30 mouse cellular contexts compared by ENCODE assay signal in genomic region chr2:44490230-44490629, GRCm38 (mm10).
"Had no signal": no experiment of that assay in that cellular context is flagged by ENCODE, and none has a peak within 500 bp of the region (broad histone marks: within the 10 kb centered on the region; RNA-seq: fewer than 3 reads in every experiment).

No protein-coding gene starts in this region.

- DNase-seq: left cerebral cortex, postnatal 4 days; liver; liver, embryonic 13.5 days; liver, postnatal 0 days; lung, adult 18-20 months; lung, adult 2 months; lung, embryonic 14.5 days; lung, postnatal 10 days; lung, postnatal 14 days; lung, postnatal 36 days; lung, postnatal 4 days; midbrain, embryonic 14.5 days had no signal

- H3K27ac ChIP-seq: limb, embryonic 10.5 days; limb, embryonic 12.5 days; limb, embryonic 13.5 days; limb, embryonic 15.5 days; liver, embryonic 12.5 days; liver, embryonic 13.5 days; liver, embryonic 14.5 days; liver, embryonic 15.5 days; lung, embryonic 15.5 days; macrophage; midbrain, embryonic 10.5 days; midbrain, embryonic 12.5 days; midbrain, embryonic 13.5 days; neural tube, embryonic 12.5 days had no signal

- ATAC-seq: liver, embryonic 12.5 days; liver, postnatal 0 days; lung, postnatal 0 days; midbrain, embryonic 13.5 days; midbrain, embryonic 16.5 days had no signal

- H3K9me3 ChIP-seq: limb, embryonic 10.5 days; limb, embryonic 12.5 days; limb, embryonic 13.5 days; limb, embryonic 15.5 days; liver, embryonic 12.5 days; liver, embryonic 13.5 days; liver, embryonic 15.5 days; lung, embryonic 15.5 days; midbrain, embryonic 10.5 days; midbrain, embryonic 13.5 days had no signal

- H3K4me1 ChIP-seq: limb, embryonic 10.5 days; limb, embryonic 12.5 days; limb, embryonic 13.5 days; limb, embryonic 15.5 days; liver, embryonic 12.5 days; liver, embryonic 13.5 days; liver, embryonic 15.5 days; lung, embryonic 15.5 days; midbrain, embryonic 10.5 days; midbrain, embryonic 12.5 days; midbrain, embryonic 13.5 days; neural tube, embryonic 12.5 days had no signal

- H3K4me2 ChIP-seq: limb, embryonic 12.5 days; limb, embryonic 13.5 days; limb, embryonic 15.5 days; liver, embryonic 11.5 days; liver, embryonic 12.5 days; liver, embryonic 13.5 days; liver, embryonic 15.5 days; lung, embryonic 14.5 days; lung, embryonic 15.5 days; midbrain, embryonic 12.5 days; midbrain, embryonic 13.5 days; neural tube, embryonic 12.5 days had no signal

- H3K27me3 ChIP-seq: limb, embryonic 12.5 days; limb, embryonic 13.5 days; limb, embryonic 15.5 days; liver, embryonic 12.5 days; liver, embryonic 13.5 days; liver, embryonic 15.5 days; lung, embryonic 15.5 days; megakaryocyte, embryonic 14.5 days; midbrain, embryonic 12.5 days; midbrain, embryonic 13.5 days; neural tube, embryonic 12.5 days had no signal

- H3K4me3 ChIP-seq: limb, embryonic 10.5 days; limb, embryonic 12.5 days; limb, embryonic 13.5 days; limb, embryonic 15.5 days; liver, embryonic 12.5 days; liver, embryonic 13.5 days; liver, embryonic 15.5 days; lung, embryonic 15.5 days; megakaryocyte, embryonic 14.5 days; midbrain, embryonic 10.5 days; midbrain, embryonic 12.5 days; midbrain, embryonic 13.5 days; myocyte; neural tube, embryonic 12.5 days had no signal

- H3K36me3 ChIP-seq: limb, embryonic 10.5 days; limb, embryonic 12.5 days; limb, embryonic 13.5 days; limb, embryonic 15.5 days; liver, embryonic 12.5 days; liver, embryonic 13.5 days; liver, embryonic 15.5 days; lung, embryonic 15.5 days; midbrain, embryonic 10.5 days; midbrain, embryonic 12.5 days; midbrain, embryonic 13.5 days; neural tube, embryonic 12.5 days had no signal

- H3K9ac ChIP-seq: limb, embryonic 12.5 days; limb, embryonic 13.5 days; limb, embryonic 15.5 days; liver, embryonic 12.5 days; liver, embryonic 13.5 days; liver, embryonic 14.5 days; liver, embryonic 15.5 days; liver, postnatal 0 days; lung, embryonic 14.5 days; lung, embryonic 15.5 days; midbrain, embryonic 12.5 days; midbrain, embryonic 13.5 days; neural tube, embryonic 12.5 days had no signal
